Mouse (Mus musculus) adipocyte (in vitro differentiated cells): ENCODE results near the gene Vdac1.
A peak's percentile ranks its signal among the peaks of the same experiment; 100 is the strongest.

Source experiments
- DNase-seq: peaks from one replicate; pipeline ENCODE4 v3.0.0-alpha.2; 2016; ENCODE audit warnings: low spot score

The Vdac1 gene

GRCm38 (mm10) chr11:52360471-52361277, at the start of gene Vdac1:
Gene Vdac1, plus strand, starts transcription at chr11:52360860.
- peak; percentile 86 for DNase-seq

DNA sequence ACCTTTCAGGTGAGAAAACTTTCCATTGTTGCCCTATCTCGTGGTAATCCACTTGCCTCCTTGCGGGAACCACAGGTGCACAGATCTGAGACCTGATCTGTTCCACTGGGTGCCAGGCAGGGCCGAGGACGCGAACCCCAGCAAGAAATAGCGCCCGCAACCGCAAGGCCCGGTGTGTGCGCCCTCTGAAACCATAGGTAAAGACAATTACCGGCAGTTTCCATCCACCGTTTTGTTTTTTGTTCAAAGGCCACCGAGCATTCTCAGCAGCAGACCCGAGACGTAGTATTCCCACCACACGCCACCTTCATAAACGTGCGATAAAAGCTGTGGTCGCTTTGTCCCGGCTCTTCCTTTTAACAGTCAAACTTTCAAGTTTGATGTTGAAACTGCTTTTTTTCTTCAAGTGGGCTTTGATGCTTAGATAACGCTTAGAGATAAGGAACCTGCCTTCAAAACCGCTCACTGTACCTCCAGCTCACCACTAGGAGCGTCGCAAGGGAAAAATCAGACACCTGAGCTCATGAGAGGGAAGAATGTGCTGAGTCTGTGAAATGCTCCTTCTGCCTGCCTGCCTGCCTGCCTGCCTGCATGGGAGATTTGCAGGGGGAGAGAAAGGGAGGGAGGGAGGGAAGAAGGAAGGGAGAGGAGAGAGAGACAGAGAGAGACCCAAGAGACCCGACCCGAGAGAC, 46.4 kb upstream of the Vdac1 start:
- DNase-seq = no peak

DNA sequence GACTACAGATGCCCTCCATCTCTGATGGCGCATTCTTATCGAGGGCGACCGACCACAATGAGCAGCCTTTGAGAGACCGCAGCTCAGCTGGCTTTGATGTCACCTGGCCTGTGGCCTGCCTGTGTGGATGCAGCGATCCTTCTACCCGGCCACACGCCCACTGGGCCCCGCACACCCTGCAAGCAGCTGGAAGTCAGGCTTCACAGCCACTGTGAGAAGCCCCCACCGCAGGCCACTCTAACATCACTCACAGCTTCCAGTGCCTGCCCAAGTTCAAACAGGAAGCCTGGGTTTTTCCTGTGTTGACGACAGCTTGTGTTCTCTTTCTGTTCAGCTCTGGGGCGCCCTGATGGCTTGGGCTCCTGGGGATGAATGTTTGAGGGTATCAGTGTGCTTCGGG, 42.2 kb upstream of the Vdac1 start:
- no peak for DNase-seq

DNA sequence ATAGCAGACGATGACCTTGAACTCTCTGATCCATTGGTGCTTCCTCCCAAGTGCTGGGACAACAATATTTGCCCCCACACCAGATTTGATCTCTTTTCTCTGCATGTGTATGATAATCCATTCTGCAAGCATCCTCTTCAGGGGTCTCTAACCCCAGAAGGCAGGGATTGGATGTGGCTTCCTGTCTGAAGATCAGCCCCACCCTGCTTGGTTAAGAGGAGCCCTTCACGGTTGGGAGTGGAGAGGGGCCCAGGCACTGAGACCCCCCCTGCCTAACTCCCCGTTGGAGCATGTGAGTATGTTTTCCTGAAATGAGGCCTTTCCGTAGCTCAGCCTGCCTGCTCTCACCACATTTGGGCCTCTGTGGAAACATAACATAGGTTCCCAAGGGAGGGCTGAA, 41.0 kb upstream of the Vdac1 start:
- DNase-seq = no peak

DNA sequence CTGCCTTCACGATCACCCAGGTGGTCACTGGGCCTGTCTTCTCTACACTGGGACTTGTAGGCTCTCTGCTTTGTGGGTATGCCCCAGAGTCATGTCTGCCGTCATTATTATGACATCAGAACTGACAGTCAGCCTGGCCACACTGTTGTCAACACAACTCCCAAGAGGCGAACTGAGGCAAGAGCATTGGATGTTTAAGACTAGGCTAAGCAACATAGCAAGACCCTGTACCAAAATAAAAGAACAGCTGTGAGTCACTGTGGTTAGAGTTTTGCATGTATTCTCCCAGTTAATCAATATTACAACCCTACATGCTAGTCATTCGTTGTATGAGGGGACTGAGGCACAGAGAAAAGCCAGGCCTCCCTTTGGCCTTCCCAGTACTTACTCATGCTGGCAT, 40.1 kb upstream of the Vdac1 start:
- no peak for DNase-seq

- no peak for DNase-seq
Measured at GRCm38 (mm10) chr11:52321540-52321939, 39.1 kb upstream of the Vdac1 start.

GRCm38 (mm10) chr11:52324442-52325367, 36.0 kb upstream of the Vdac1 start:
- no peak for DNase-seq

GRCm38 (mm10) chr11:52327313-52327712, 33.3 kb upstream of the Vdac1 start:
- no peak for DNase-seq

DNA sequence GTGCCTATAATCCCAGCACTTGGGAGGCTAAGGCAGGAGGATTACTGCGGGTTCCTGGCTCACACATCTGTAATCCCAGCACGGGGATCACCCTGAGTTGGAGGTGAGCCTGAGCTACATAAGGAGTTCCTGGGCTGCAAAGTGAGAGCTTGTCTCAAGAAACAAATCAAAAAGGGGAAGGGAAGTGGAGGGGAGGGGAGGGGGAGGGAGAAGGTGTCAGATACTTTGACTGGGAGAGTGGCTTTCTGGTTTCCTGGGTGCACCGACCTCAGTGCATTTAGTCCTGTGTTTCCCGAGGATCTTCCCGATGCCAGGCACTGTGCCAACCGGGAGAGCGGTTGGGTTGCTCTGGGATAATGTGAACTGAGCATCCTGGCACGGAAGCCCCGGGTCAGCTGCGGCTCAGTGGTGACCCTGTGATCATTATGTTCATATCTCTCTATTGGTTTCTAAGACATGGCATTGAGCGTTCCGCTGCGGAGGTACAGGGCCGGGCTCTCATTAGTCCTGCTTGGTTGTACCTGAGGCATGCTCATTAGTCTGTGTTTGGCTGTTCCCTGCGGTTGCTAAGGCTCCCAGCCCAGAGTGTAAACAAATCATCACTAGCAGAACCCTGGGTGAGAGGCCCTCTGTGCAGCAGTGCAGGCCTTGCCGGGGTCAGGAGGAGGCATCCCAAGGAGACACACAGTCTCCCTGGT, 28.1 kb upstream of the Vdac1 start:
- no peak for DNase-seq

DNA sequence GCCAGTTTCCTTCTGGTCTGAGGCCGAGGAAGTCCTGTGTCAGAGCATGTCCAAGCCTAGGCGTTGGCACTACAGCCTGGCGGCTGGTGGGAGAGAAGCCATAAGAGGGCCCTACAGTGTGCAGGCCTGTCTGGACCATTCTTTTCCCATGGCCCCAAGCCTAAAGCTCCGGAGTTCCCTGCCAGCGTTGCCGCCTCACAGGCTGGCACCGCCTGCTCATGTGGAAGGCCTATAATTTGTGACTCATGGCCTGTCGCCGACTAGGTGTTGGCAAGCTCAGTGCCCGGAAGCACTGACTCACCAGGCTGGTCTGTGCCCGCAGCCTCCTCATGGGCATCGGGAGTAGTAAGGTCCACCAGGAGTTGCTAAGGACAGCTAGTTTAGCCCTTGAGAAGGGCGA, 27.0 kb upstream of the Vdac1 start:
- peak; percentile 70 for DNase-seq

GRCm38 (mm10) chr11:52335263-52335662, 25.4 kb upstream of the Vdac1 start:
- DNase-seq = no peak

DNA sequence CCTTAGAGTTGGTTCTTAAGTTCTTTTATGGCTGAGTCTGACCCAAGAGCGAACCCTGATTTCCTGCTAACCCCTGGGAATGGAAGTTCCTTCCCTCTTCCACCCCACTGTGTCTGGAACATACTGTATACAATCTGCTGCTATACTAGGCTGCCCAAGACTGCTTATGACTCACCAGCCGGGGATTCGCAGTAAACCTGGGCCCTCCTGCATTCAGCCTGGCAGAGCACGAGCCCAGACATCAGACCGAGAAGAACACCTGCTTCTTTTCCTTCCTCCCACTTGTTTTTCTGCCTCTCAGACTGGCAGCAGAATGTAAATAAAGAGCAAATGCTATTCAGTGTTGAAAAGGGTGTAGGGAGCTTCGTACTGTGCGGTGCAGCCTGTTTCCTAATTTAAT, 24.7 kb upstream of the Vdac1 start:
- DNase-seq = no peak

- DNase-seq = no peak
Measured at GRCm38 (mm10) chr11:52337651-52338295, 22.9 kb upstream of the Vdac1 start.

GRCm38 (mm10) chr11:52338351-52338750, 22.3 kb upstream of the Vdac1 start:
- DNase-seq = no peak

GRCm38 (mm10) chr11:52339098-52339497, 21.6 kb upstream of the Vdac1 start:
- DNase-seq = no peak

GRCm38 (mm10) chr11:52339512-52339911, 21.1 kb upstream of the Vdac1 start:
- no peak for DNase-seq

DNA sequence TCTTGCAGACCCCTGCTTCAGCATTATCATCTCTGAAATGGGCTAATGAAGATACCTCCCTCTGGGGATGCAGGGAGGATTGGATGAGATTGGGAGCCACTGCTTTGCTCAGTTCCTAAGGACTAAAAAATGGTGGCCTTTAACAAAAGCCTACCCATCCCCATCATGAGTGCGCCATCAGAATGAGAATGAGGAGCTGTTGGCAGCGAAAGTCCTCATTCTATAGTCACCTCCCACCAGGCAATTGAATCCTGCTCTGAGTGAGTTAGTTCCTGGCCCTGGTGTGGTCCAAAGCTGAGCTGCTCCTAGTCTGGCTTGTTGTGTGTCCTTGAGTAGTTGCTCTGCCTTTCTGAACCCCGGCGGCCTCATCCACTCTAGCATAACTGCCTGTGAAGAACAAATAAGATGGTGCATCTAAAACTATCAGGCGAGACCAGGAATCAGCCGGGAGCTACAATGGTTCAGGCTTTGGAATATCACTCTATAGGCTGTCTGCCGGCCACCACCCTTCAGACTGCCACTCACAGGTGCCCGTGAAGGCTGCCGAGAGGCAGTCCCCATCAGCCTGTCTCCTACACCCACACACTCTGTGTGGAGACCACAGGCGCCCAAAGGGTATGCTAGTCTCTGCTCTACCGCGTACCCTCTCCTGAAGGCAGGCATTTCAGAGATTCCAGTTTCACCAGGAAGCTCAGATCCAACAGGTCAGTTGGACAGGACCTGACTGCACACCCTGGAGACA, 20.4 kb upstream of the Vdac1 start:
- no peak for DNase-seq

DNA sequence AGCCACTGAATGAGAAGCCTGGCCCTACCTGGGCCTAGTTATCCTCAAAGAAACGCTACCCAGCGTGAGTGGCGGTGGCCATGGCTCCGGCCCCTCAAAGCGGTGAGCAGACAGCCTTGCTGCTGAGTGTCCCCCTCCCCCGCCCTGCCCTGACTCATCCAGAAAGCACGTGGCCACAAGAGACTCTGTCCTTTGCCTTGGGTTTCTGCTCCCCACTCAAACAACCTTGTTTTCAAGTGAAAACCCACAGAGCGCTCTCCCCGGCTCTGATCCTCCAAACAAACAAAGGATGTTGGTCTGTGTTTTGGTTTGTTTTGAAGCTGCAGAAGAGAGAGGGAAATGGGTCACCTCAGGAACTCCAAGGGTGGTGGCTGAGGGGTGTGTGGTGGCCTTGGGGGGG, 19.7 kb upstream of the Vdac1 start:
- DNase-seq = no peak

GRCm38 (mm10) chr11:52341476-52341875, 19.2 kb upstream of the Vdac1 start:
- no peak for DNase-seq

DNA sequence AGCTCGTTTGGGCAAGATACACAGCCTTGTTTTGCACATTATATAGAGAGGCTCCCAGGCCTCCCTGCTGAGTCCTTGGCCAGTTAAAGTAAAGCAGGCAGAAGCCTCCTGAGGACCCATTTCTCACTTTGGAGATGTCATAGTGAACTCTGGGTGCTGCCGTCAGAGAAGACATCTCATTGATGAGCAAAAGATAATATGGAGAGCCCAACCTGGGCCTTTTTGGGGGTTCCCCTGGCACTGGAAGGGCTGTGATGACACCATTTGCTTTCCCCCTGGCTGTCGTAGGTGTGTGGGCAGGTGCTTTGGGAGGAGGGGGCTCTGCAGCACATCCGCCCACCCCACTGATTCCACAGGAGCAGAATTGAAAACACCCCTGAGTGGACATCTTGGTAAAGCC, 18.4 kb upstream of the Vdac1 start:
- DNase-seq = no peak

DNA sequence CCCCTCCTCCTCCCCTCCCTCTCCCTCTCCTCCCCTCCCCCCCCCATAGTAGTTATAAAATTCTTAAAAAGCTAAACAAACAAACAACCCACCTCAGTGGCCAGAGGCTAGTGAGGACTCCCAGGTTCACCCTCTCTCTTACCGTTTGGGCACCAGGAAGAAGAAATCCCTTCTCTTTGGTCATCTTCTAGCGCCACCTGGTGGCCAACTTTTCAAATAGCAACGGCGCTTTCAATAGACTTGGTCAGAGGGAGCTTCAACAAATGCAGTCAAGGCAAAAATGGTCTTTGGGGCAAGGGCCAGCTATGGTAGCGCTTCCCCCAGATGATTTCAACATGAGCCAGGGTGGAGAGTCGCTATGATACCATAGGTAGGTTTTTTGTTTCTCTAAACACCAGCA, 17.5 kb upstream of the Vdac1 start:
- peak; percentile 92 for DNase-seq
